Mouse (Mus musculus): ENCODE data around the gene Ccl28.
"Not testable (repeated sequence)": the region's sequence is repeated elsewhere in the genome, so short reads cannot be mapped to it uniquely, and the experiment has no call there.

The Ccl28 gene

GRCm38 (mm10) chr13:119623634-119624033 is at the start of gene Ccl28:
TSS of gene Ccl28 (plus strand) at chr13:119623819.
- no peak for DNase-seq (ENCODE audit: low spot score)

GRCm38 (mm10) chr13:119596321-119597211 is 27.1 kb upstream of the Ccl28 start:
- DNase-seq (ENCODE audit: low spot score), result peak; percentile 56

GRCm38 (mm10) chr13:119598466-119598865 is 25.2 kb upstream of the Ccl28 start:
- peak; percentile 15 for DNase-seq (ENCODE audit: low spot score)

GRCm38 (mm10) chr13:119599066-119599465 is 24.6 kb upstream of the Ccl28 start:
- peak; percentile 56 for DNase-seq (ENCODE audit: low spot score)

GRCm38 (mm10) chr13:119599498-119599897 is 24.1 kb upstream of the Ccl28 start:
- DNase-seq (ENCODE audit: low spot score), result not testable (repeated sequence)

GRCm38 (mm10) chr13:119600166-119600565 is 23.5 kb upstream of the Ccl28 start:
- peak; percentile 62 for DNase-seq (ENCODE audit: low spot score)

- peak; percentile 32 for DNase-seq (ENCODE audit: low spot score)
These were observed 20.8 kb upstream of the Ccl28 start for GRCm38 (mm10) chr13:119602688-119603331.

- not testable (repeated sequence) for DNase-seq (ENCODE audit: low spot score)
These were observed 19.7 kb upstream of the Ccl28 start for GRCm38 (mm10) chr13:119603890-119604289.

GRCm38 (mm10) chr13:119604322-119604721 is 19.3 kb upstream of the Ccl28 start:
- not testable (repeated sequence) for DNase-seq (ENCODE audit: low spot score)

- DNase-seq (ENCODE audit: low spot score), result no peak
These were observed 4.8 kb upstream of the Ccl28 start for GRCm38 (mm10) chr13:119618841-119619240.

GRCm38 (mm10) chr13:119619735-119620134 is 3.9 kb upstream of the Ccl28 start:
- DNase-seq (ENCODE audit: low spot score), result no peak

- not testable (repeated sequence) for DNase-seq (ENCODE audit: low spot score)
These were observed 2.3 kb downstream of the Ccl28 start for GRCm38 (mm10) chr13:119625952-119626351.

- peak; percentile 77 for DNase-seq (ENCODE audit: low spot score)
These were observed 8.0 kb downstream of the Ccl28 start for GRCm38 (mm10) chr13:119631482-119632155.

GRCm38 (mm10) chr13:119632156-119632548 is 8.5 kb downstream of the Ccl28 start:
- DNase-seq (ENCODE audit: low spot score), result no peak

- DNase-seq (ENCODE audit: low spot score), result no peak
These were observed 11.9 kb downstream of the Ccl28 start for GRCm38 (mm10) chr13:119635496-119635895.

- DNase-seq (ENCODE audit: low spot score), result no peak
These were observed 14.2 kb downstream of the Ccl28 start for GRCm38 (mm10) chr13:119637837-119638236.

GRCm38 (mm10) chr13:119638449-119638848 is 14.8 kb downstream of the Ccl28 start:
- DNase-seq (ENCODE audit: low spot score), result no peak

- DNase-seq (ENCODE audit: low spot score), result no peak
These were observed 15.7 kb downstream of the Ccl28 start for GRCm38 (mm10) chr13:119639302-119639701.

- no peak for DNase-seq (ENCODE audit: low spot score)
These were observed 16.9 kb downstream of the Ccl28 start for GRCm38 (mm10) chr13:119640504-119640903.

- no peak for DNase-seq (ENCODE audit: low spot score)
These were observed 17.5 kb downstream of the Ccl28 start for GRCm38 (mm10) chr13:119641145-119641544.

GRCm38 (mm10) chr13:119644769-119645168 is 21.1 kb downstream of the Ccl28 start:
- no peak for DNase-seq (ENCODE audit: low spot score)

GRCm38 (mm10) chr13:119646511-119646910 is 22.9 kb downstream of the Ccl28 start:
- no peak for DNase-seq (ENCODE audit: low spot score)
